Mouse (Mus musculus) kidney, adult 18-20 months (tissue): ENCODE measurements around the gene BC048403.
"Not testable (repeated sequence)": the region's sequence is repeated elsewhere in the genome, so short reads cannot be mapped to it uniquely, and the experiment has no call there.

ENCODE experiments used
- DNase-seq: peaks from one replicate; pipeline ENCODE4 v3.0.0; 2021

Gene BC048403

GRCm38 (mm10) chr10:121759095-121759494 lies 19.4 kb downstream of the BC048403 start:
- DNase-seq: no peak

GRCm38 (mm10) chr10:121762141-121762540 lies 22.4 kb downstream of the BC048403 start:
- DNase-seq: no peak

GRCm38 (mm10) chr10:121763191-121763590 lies 23.5 kb downstream of the BC048403 start:
- DNase-seq: no peak

- DNase-seq: no peak
These were observed 24.9 kb downstream of the BC048403 start for GRCm38 (mm10) chr10:121764469-121765173.

GRCm38 (mm10) chr10:121765174-121766057 lies 25.7 kb downstream of the BC048403 start:
- DNase-seq: no peak

- DNase-seq: not testable (repeated sequence)
These were observed 27.6 kb downstream of the BC048403 start for GRCm38 (mm10) chr10:121767295-121767694.

- no peak for DNase-seq
These were observed 30.0 kb downstream of the BC048403 start for GRCm38 (mm10) chr10:121769711-121770110.

GRCm38 (mm10) chr10:121770624-121771577 lies 31.2 kb downstream of the BC048403 start:
- peak; percentile 34 for DNase-seq

- no peak for DNase-seq
These were observed 34.1 kb downstream of the BC048403 start for GRCm38 (mm10) chr10:121773813-121774212.

GRCm38 (mm10) chr10:121775990-121776389 lies 36.3 kb downstream of the BC048403 start:
- no peak for DNase-seq

GRCm38 (mm10) chr10:121781159-121781558 lies 41.4 kb downstream of the BC048403 start:
- DNase-seq: no peak

GRCm38 (mm10) chr10:121788536-121788935 lies 48.8 kb downstream of the BC048403 start:
- no peak for DNase-seq

GRCm38 (mm10) chr10:121790078-121790477 lies 50.3 kb downstream of the BC048403 start:
- no peak for DNase-seq

- DNase-seq: no peak
These were observed 52.9 kb downstream of the BC048403 start for GRCm38 (mm10) chr10:121792661-121793060.

GRCm38 (mm10) chr10:121794486-121794885 lies 54.7 kb downstream of the BC048403 start:
- no peak for DNase-seq

- peak; percentile 6 for DNase-seq
These were observed 56.5 kb downstream of the BC048403 start for GRCm38 (mm10) chr10:121796027-121796802.

- no peak for DNase-seq
These were observed 60.3 kb downstream of the BC048403 start for GRCm38 (mm10) chr10:121800041-121800440.
